ENCODE assay signal across 9 mouse cellular contexts in genomic region chr3:115689352-115689751, GRCm38 (mm10). TPM values are rescaled to one million over a fixed set of nuclear protein-coding genes. Genes with fewer than 3 reads are reported as not detected.
DNase-seq lines count a peak whose midpoint lies in the region; ATAC-seq and TF ChIP-seq lines count a peak whose summit lies in the region.
"Had no signal": no experiment of that assay in that cellular context is flagged by ENCODE, and none has a peak within 500 bp of the region (broad histone marks: within the 10 kb centered on the region; RNA-seq: fewer than 3 reads in every experiment).

No protein-coding gene starts in this region.

- DNase-seq in right cerebral cortex, postnatal 10 days (ENCODE audit: low spot score in 2 of 2), result peak; percentile 33 to 38
- DNase-seq in right cerebral cortex, postnatal 4 days, result no peak
- DNase-seq in induced T-regulatory cell, adult 2 months (ENCODE audit: low read depth), result peak; percentile 68
- no peak for DNase-seq in retina, postnatal 1 day
- no peak for DNase-seq in MN1 (ENCODE audit: low spot score)

- H3K4me1 ChIP-seq in bone marrow macrophage, adult 2 months (ENCODE audit: control insufficient read depth, insufficient read depth, low read length), result peaks cover 70% of the 10 kb centered on the region
- H3K4me1 ChIP-seq: hindbrain, embryonic 15.5 days had no signal

- ATAC-seq in monocyte, adult 5-6 weeks (replicated peaks; ENCODE audit: insufficient number of reproducible peaks, low FRiP score, low TSS enrichment, poor library complexity, severe bottlenecking), result peak; percentile 70
- no peak for ATAC-seq in erythroblast, adult 5-6 weeks (replicated peaks; ENCODE audit: low FRiP score, poor library complexity, severe bottlenecking)

- H3K27ac ChIP-seq in bone marrow macrophage, adult 2 months (ENCODE audit: insufficient read depth, low read depth, low read length), result peak overlapping the region; percentile 99
- H3K27ac ChIP-seq: hindbrain, embryonic 15.5 days had no signal

- no peak for TF ChIP-seq POLR2A in bone marrow macrophage, adult 2 months (IDR thresholded peaks at IDR 0.05; ENCODE audit: borderline replicate concordance, low read depth, low read length)

- TF ChIP-seq CTCF in bone marrow macrophage, adult 2 months (IDR thresholded peaks at IDR 0.05; ENCODE audit: low read depth, low read length), result no peak

- no peak overlapping the region for H3K4me3 ChIP-seq in bone marrow macrophage, adult 2 months (ENCODE audit: insufficient read depth, low read length)
- H3K4me3 ChIP-seq: hindbrain, embryonic 15.5 days had no signal

RNA-seq across cellular contexts. Expression of gene S1pr1, which starts 25.5 kb away (rescaled TPM):
- 48.7 and 58.0 TPM in 2 replicates for polyA plus RNA-seq in bone marrow macrophage, adult 2 months (2012; ENCODE audit: insufficient read depth, insufficient read length, missing spikeins)
- total RNA-seq in monocyte, adult 5-6 weeks (2017), result 37.8 to 51.4 TPM (median 40.3 TPM) in 3 replicates
- total RNA-seq in erythroblast, adult 5-6 weeks (2015; ENCODE audit: low replicate concordance), result 0.63 and 0.96 TPM in 2 replicates
- total RNA-seq in erythroblast, adult 5-6 weeks (2017; ENCODE audit: low replicate concordance), result 0.42 and 1.6 TPM in 2 replicates

Comparison
In these comparisons a context has a peak if more than half of its experiments do, and no peak if none do; other contexts are left out.
1. DNase-seq: peak in right cerebral cortex, postnatal 10 days (2 of 2) and induced T-regulatory cell, adult 2 months (single experiment); none in right cerebral cortex, postnatal 4 days (single experiment), retina, postnatal 1 day (single experiment) and MN1 (single experiment).
2. RNA of gene S1pr1, which starts 25.5 kb away (total RNA-seq): 37.8 to 51.4 TPM in monocyte, adult 5-6 weeks; 0.42 to 1.6 TPM in erythroblast, adult 5-6 weeks; every median in the first group is over 10 times any median in the second.